Mouse (Mus musculus) gastrocnemius, postnatal 36 days (tissue): ENCODE results near the gene RPS10-NUDT3. TPM values are rescaled to one million over a fixed set of nuclear protein-coding genes. Genes with fewer than 3 reads are reported as not detected.
A peak's percentile ranks its signal among the peaks of the same experiment; 100 is the strongest.

ENCODE experiments used
- DNase-seq, 2 experiments: peaks; one replicate each; pipeline ENCODE4 v3.0.0; 2022
- intact Hi-C: fragments of 180-260 bp; cut with DNase I; formaldehyde crosslinking; loops from one replicate; pipeline ENCODE4 v1.15.1; 2025
- total RNA-seq, 2 experiments: library from RNA; stranded (reverse); gene quantifications; 2 replicates each; pipeline ENCODE4 v1.2.3; 2021

Gene RPS10-NUDT3
- total RNA-seq, 2 experiments from 2014 or later = not detected

- DNase-seq = no peak
- intact Hi-C loops = no loop called here
Measured at GRCm38 (mm10) chr17:27580392-27581068, 54.5 kb downstream of the RPS10-NUDT3 start.

- DNase-seq = no peak
- intact Hi-C loops = no loop called here
Measured at GRCm38 (mm10) chr17:27579816-27580215, 55.2 kb downstream of the RPS10-NUDT3 start.

- intact Hi-C loops = no loop called here
- no peak for DNase-seq
Measured at GRCm38 (mm10) chr17:27578487-27578886, 56.5 kb downstream of the RPS10-NUDT3 start.

- no peak for DNase-seq
- intact Hi-C loops = no loop called here
Measured at GRCm38 (mm10) chr17:27577468-27577867, 57.6 kb downstream of the RPS10-NUDT3 start.

GRCm38 (mm10) chr17:27576056-27576455 lies 59.0 kb downstream of the RPS10-NUDT3 start:
- DNase-seq = no peak
- intact Hi-C loops = no loop called here

GRCm38 (mm10) chr17:27575116-27575776 lies 59.8 kb downstream of the RPS10-NUDT3 start:
- intact Hi-C loops = no loop called here
- no peak for DNase-seq

GRCm38 (mm10) chr17:27574470-27575115 lies 60.4 kb downstream of the RPS10-NUDT3 start:
- intact Hi-C loops = no loop called here
- DNase-seq = peak; percentile 72 to 86

- intact Hi-C loops = no loop called here
- DNase-seq = no peak
Measured at GRCm38 (mm10) chr17:27573772-27574320, 61.2 kb downstream of the RPS10-NUDT3 start.

- intact Hi-C loops = no loop called here
- DNase-seq = no peak
Measured at GRCm38 (mm10) chr17:27571315-27571714, 63.7 kb downstream of the RPS10-NUDT3 start.

GRCm38 (mm10) chr17:27568228-27568627 lies 66.8 kb downstream of the RPS10-NUDT3 start:
- no peak for DNase-seq
- intact Hi-C loops = no loop called here

GRCm38 (mm10) chr17:27565942-27566267 lies 69.1 kb downstream of the RPS10-NUDT3 start:
- intact Hi-C loops = loop anchor here (1.0 kb wide), 1 partner anchor 63 kb away; no protein-coding TSS in a partner anchor
- DNase-seq = no peak

GRCm38 (mm10) chr17:27565163-27565941 lies 69.7 kb downstream of the RPS10-NUDT3 start, which contains the start of gene AI413582:
Gene AI413582, minus strand, starts transcription at chr17:27565756.
- intact Hi-C loops = loop anchor here (1.0 kb wide), 1 partner anchor 64 kb away; no protein-coding TSS in a partner anchor
- DNase-seq = peak; percentile 92 to 96

GRCm38 (mm10) chr17:27564391-27565162 lies 70.4 kb downstream of the RPS10-NUDT3 start:
- intact Hi-C loops = loop anchor here (1.0 kb wide), 1 partner anchor 65 kb away; no protein-coding TSS in a partner anchor
- DNase-seq = no peak

- no peak for DNase-seq
- intact Hi-C loops = no loop called here
Measured at GRCm38 (mm10) chr17:27563771-27564244, 71.2 kb downstream of the RPS10-NUDT3 start.

GRCm38 (mm10) chr17:27561809-27562526 lies 73.1 kb downstream of the RPS10-NUDT3 start:
- intact Hi-C loops = no loop called here
- DNase-seq = no peak

GRCm38 (mm10) chr17:27560926-27561480 lies 74.0 kb downstream of the RPS10-NUDT3 start:
- DNase-seq = no peak
- intact Hi-C loops = no loop called here

- intact Hi-C loops = no loop called here
- DNase-seq = no peak
Measured at GRCm38 (mm10) chr17:27559596-27559995, 75.4 kb downstream of the RPS10-NUDT3 start.

GRCm38 (mm10) chr17:27558845-27559244 lies 76.2 kb downstream of the RPS10-NUDT3 start:
- intact Hi-C loops = no loop called here
- no peak for DNase-seq
